Mouse (Mus musculus): ENCODE measurements around the gene Nip7. TPM values are rescaled to one million over a fixed set of nuclear protein-coding genes. Genes with fewer than 3 reads are reported as not detected.
A peak's percentile ranks its signal among the peaks of the same experiment; 100 is the strongest.
"Not testable (repeated sequence)": the region's sequence is repeated elsewhere in the genome, so short reads cannot be mapped to it uniquely, and the experiment has no call there.

Gene Nip7
- 77.8 and 100 TPM in 2 replicates for polyA plus RNA-seq (2016; fragmentation: Nextera tagmentation; extraction: Ambion mirVana)

DNA sequence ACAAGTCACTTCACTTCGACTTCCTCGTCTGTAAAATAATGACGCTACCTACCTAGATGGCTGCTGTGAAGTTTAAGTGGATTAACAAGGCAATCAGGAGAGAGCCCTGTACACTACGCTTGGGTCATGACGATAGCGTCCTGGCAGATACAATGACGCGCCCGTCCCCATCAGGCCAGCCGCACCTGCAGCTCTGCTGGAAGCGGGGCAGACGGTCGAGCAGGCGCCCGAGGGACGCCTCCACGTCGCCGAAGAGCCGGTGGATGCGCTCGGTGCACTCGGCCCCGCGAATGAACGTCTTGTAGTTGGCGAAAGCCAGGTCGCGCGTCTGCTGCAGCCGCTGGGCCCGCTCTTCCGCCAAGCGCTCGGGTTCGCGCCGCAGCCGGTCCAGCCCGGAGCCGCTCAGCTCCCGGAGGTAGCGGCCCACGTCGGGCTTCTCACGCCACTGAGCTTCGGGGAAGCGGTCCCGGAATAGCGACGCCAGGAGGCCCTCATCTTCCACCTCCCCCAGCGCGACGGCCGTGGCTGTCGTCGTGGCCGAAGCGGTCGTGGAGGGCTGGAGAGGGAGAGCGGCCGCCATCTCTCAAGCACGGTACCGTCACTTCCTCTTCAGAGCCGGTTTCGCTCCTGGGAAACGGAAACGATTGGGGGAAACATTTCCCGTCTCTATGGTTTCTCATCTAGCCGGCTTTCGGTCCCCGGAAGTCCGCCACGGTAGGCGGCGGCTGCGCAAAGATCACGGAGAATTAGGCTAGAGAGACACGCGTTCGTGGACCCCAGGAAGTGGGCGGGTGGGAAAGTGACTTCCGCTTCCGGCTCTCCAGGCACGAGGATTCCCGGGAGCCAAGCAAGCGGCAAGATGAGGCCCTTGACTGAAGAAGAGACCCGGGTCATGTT, at the start of gene Nip7, which contains the start of gene Cog8:
Gene Nip7, plus strand, starts transcription at position 802 of the 897 bp plus-strand sequence.
Gene Cog8, minus strand, starts transcription at position 614 of the 897 bp plus-strand sequence.
- peaks cover 59% of the 10 kb centered on the region for H3K36me3 ChIP-seq
- under 1% methylated on average over 88 of the region's 88 CpGs for WGBS
- H3K4me1 ChIP-seq, result peaks cover 18% of the 10 kb centered on the region
- H3K4me3 ChIP-seq, result peak within 1 kb of the TSS; percentile 90
- no peaks in the 10 kb centered on the region for H3K27me3 ChIP-seq (ENCODE audit: insufficient read depth, poor library complexity, severe bottlenecking)
- H3K9me3 ChIP-seq, result no peaks in the 10 kb centered on the region
- peak; percentile 98 for DNase-seq (ENCODE audit: low spot score)
- H3K27ac ChIP-seq, result peak within 1 kb of the TSS; percentile 93

DNA sequence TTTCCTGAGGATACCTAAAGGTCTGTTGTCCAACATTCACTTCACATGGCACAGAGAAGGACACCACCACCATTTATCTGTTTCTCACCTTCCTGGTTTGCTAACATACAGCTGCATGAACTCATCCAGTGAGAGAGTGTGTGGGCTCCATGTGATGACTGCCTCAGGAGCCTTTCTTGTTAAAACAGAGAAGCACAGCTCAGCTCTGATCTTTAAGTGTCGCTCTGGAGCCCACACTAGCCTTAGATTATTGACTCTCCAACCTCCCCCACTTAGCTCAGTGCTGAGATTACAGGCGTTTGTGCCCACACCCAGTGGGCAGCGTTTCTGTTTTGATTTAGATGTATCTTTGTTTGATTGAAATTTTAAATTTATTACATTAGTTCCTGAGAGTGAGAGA, 48.9 kb upstream of the Nip7 start:
- H3K27me3 ChIP-seq (ENCODE audit: insufficient read depth, poor library complexity, severe bottlenecking), result no peaks in the 10 kb centered on the region
- 0 out of 2 replicates have a peak, but pooled peaks cover 4% of the 10 kb centered on the region for H3K4me1 ChIP-seq
- H3K36me3 ChIP-seq, result peaks cover 47% of the 10 kb centered on the region
- H3K4me3 ChIP-seq, result no peak overlapping the region
- H3K9me3 ChIP-seq, result no peaks in the 10 kb centered on the region
- H3K27ac ChIP-seq, result no peak overlapping the region
- DNase-seq (ENCODE audit: low spot score), result no peak
- 84% methylated on average over 3 of the region's 3 CpGs for WGBS

DNA sequence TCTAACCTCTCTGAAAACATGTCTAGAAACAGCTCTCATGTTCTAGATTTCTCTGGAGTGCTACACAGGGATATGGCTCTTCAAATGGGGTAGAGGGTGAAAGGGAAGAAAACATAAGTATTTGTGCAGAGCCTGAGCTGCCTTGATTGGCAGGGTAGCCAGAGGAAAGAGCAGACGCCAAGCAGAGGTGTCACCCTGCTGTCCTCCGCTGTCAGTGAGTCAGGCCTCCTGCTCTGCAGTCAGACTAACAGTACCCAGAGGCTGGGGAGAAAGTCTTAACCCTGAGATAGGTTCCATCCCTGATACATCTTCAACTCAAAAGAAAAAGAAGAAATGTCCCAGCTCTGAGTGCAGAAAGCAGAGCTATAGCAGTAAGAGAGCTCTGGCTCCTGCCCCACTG, 44.0 kb upstream of the Nip7 start:
- H3K4me3 ChIP-seq, result no peak overlapping the region
- no peak for DNase-seq (ENCODE audit: low spot score)
- WGBS, result 69% methylated on average over 2 of the region's 2 CpGs
- peaks cover 33% of the 10 kb centered on the region for H3K36me3 ChIP-seq
- no peaks in the 10 kb centered on the region for H3K4me1 ChIP-seq
- no peaks in the 10 kb centered on the region for H3K9me3 ChIP-seq
- H3K27me3 ChIP-seq (ENCODE audit: insufficient read depth, poor library complexity, severe bottlenecking), result no peaks in the 10 kb centered on the region
- H3K27ac ChIP-seq, result no peak overlapping the region

DNA sequence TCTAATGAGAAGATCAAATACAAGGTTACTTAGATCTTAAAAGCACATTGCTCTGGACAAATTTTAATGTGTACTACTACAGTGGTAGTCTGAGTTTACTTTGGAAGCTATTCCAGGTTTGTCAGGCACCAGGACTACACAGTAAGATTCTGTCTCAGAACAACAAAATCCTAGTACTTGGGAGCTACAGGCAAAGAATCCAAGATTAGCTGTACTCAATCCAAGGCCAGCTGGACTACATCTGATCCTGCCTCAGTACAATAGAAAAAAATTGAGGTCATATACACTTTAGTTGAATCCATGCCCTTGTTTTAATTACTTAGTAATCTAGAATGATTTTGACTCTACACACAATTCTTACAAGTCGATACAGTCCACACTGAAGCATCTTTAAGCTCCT, 41.8 kb upstream of the Nip7 start:
- Histone ChIP-seq H3K27ac (no peak overlapping the region), H3K4me3 (no peak overlapping the region), H3K4me1 (no peaks in the 10 kb centered on the region), H3K9me3 (no peaks in the 10 kb centered on the region), H3K27me3 (ENCODE audit: insufficient read depth, poor library complexity, severe bottlenecking) (no peaks in the 10 kb centered on the region), H3K36me3 (peaks cover 28% of the 10 kb centered on the region)
- 86% methylated on average over 1 of the region's 1 CpGs for WGBS
- no peak for DNase-seq (ENCODE audit: low spot score)

DNA sequence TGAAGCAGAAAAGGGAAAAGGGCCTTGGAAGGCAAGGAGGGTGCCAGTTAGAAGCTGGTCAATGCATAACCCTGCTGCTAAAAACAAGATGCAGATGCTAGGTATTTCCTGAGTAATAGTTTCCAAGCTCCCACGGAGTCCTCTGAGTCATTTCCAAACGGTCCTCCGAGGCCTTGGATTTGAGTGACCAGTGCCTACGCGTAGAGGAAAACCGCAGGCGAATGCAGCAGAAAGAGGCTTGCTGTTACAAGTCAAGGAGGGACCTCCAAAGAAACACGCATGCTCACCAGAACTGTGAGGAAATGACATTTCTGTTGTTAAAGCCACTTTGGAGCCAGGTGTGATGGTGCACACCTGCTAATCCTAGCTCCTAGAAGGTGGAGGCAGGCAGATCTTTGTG, 33.2 kb upstream of the Nip7 start:
- H3K4me1 ChIP-seq, result no peaks in the 10 kb centered on the region
- H3K4me3 ChIP-seq, result no peak overlapping the region
- no peak for DNase-seq (ENCODE audit: low spot score)
- no peaks in the 10 kb centered on the region for H3K27me3 ChIP-seq (ENCODE audit: insufficient read depth, poor library complexity, severe bottlenecking)
- H3K9me3 ChIP-seq, result no peaks in the 10 kb centered on the region
- WGBS, result 93% methylated on average over 8 of the region's 8 CpGs
- no peaks in the 10 kb centered on the region for H3K36me3 ChIP-seq
- H3K27ac ChIP-seq, result no peak overlapping the region

DNA sequence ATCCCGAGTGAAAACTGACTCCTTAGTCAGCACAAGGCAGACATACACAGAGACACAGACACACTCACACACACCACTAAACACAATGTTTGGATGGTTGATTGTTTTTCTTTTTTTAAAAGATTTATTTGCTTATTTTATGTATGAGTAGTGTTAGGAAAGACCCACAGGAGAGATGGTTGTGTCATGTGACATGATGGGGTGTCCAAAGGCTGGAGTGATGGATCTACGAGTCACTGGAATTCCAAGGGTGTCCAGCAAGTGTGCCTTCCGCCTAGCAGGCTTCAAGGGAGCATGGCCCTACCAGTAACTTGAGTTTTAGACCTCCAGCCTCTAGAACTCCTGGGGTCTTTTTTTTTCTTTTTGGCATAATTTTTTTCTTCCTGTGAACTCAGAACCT, 27.4 kb upstream of the Nip7 start:
- H3K27me3 ChIP-seq (ENCODE audit: insufficient read depth, poor library complexity, severe bottlenecking), result no peaks in the 10 kb centered on the region
- H3K4me1 ChIP-seq, result peaks cover 18% of the 10 kb centered on the region
- 72% methylated on average over 3 of the region's 3 CpGs for WGBS
- no peak overlapping the region for H3K4me3 ChIP-seq
- no peaks in the 10 kb centered on the region for H3K9me3 ChIP-seq
- no peaks in the 10 kb centered on the region; the same call in 1 of the 2 replicates for H3K36me3 ChIP-seq
- no peak overlapping the region for H3K27ac ChIP-seq
- DNase-seq (ENCODE audit: low spot score), result no peak

DNA sequence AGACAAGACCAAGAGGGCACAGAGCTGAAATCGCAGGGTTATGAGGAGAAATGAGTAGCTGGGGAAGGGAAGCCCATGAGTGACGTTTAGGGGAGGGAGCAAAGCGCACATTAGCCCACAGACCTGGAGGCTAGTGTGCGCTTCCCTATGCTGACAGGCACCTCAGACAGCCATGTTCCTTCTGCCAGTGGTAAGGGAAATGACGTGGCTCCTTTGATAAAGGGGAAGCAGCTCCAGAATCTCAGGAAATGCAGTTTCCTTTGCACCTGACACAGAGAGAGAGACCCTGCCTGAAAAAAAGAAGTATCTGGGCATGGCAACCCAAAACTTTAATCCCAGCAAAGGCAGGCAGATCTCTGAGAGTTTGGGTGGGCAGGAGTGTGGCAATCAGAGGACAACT, 26.6 kb upstream of the Nip7 start:
- H3K9me3 ChIP-seq, result no peaks in the 10 kb centered on the region
- H3K27ac ChIP-seq, result no peak overlapping the region
- no peaks in the 10 kb centered on the region; the same call in 1 of the 2 replicates for H3K36me3 ChIP-seq
- DNase-seq (ENCODE audit: low spot score), result no peak
- WGBS, result 70% methylated on average over 5 of the region's 5 CpGs
- peaks cover 18% of the 10 kb centered on the region for H3K4me1 ChIP-seq
- no peaks in the 10 kb centered on the region for H3K27me3 ChIP-seq (ENCODE audit: insufficient read depth, poor library complexity, severe bottlenecking)
- no peak overlapping the region for H3K4me3 ChIP-seq

DNA sequence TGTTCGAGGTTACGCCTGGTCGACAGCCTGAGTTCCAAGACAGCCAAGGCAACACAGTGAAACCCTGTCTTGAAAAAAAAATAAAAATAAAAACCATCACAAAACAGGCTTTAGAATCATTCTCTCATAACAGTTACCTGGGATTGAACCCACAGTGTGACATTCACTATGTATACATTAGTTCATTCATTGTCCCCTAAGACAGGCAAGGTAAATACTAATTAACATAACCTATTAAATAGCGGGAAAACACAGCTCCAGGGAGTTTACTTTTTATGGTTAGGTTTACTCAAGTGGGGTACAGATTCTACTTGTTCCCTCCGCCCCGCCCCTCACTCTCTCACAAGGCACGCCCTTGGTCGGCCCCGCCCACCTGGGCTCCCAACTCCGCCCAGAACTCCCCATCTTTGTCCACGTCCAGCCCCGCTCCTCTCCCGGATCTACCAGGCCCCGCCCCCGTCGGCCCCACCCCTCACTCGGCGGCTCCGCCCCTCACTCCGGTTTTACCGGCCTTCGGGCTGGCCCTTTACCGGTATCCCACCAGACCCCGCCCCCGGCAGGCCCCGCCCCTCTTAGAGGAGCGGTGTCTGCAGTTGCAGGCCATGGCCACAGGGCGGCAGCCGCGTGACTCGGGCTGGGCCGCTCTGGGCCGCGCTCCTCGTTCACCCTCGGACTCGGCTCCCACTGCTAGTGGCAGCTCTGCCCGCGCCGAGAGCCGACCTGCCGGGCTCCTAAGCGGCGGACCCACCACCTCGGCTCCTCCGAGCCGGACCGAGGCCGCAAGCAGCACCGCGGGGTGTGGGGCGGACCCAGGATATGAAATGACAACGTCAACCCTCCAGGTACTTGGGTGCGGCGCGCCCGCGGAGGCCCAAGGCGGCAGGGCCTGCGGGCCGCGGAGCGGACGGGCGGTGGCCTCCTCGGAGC, 25.8 kb upstream of the Nip7 start, which contains the start of gene Vps4a:
Gene Vps4a, plus strand, starts transcription at position 573 of the 927 bp plus-strand sequence.
- peak; percentile 98 for DNase-seq (ENCODE audit: low spot score)
- H3K4me1 ChIP-seq, result peaks cover 18% of the 10 kb centered on the region
- 4% methylated on average over 66 of the region's 66 CpGs for WGBS

DNA sequence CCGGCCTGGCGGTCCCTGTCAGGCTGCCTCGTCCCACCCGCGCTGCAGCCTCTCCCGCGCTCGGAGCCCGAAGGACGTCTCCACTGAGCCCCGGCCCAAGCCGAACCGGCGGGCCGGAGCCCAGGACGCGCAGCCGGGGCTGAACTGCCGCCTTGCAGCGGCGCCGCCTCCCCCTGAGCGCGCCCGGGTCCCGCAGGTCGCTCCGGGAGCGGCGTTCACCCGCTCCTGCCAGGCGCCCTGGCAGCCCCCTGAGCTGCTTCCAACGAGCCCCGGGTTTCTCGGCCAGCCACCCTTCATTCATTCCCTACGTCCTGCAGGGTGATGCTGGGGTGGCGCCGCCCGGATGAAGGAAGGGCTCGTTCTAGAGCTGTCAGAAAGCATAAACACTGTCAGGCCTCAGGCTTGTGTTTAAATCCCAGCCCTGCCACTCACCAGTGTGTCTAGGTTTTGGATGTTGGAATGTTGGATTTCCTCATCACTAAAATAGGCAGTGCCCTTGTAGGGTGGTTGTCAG, 25.0 kb upstream of the Nip7 start:
- Histone ChIP-seq H3K36me3 (peaks cover 11% of the 10 kb centered on the region), H3K4me1 (peaks cover 18% of the 10 kb centered on the region), H3K27me3 (ENCODE audit: insufficient read depth, poor library complexity, severe bottlenecking) (no peaks in the 10 kb centered on the region), H3K27ac (peak overlapping the region; percentile 91), H3K9me3 (no peaks in the 10 kb centered on the region), H3K4me3 (peak overlapping the region; percentile 95)
- WGBS, result under 1% methylated on average over 40 of the region's 40 CpGs
- DNase-seq (ENCODE audit: low spot score), result no peak

More for the DNA sequence above, 25.8 kb upstream of the Nip7 start, which contains the start of gene Vps4a:
- Histone ChIP-seq H3K9me3 (no peaks in the 10 kb centered on the region), H3K27ac (peak within 1 kb of the TSS; percentile 91), H3K36me3 (peaks cover 7% of the 10 kb centered on the region), H3K4me3 (peak within 1 kb of the TSS; percentile 95), H3K27me3 (ENCODE audit: insufficient read depth, poor library complexity, severe bottlenecking) (no peaks in the 10 kb centered on the region)

DNA sequence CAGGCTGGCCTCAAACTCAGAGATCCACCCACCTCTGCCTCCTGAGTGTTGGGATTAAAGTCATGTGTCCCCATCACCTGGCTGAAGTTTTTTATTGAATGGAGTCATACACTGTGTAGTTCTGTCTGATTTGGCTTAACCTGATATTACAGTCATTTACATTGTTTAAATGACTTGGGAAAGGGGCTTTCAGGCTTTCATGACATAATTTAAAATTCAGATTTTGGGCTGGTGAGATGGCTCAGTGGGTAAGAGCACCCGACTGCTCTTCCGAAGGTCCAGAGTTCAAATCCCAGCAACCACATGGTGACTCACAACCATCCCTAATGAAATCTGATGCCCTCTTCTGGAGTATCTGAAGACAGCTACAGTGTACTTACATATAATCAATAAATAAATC, 23.1 kb upstream of the Nip7 start:
- H3K27me3 ChIP-seq (ENCODE audit: insufficient read depth, poor library complexity, severe bottlenecking); H3K27ac ChIP-seq; DNase-seq (ENCODE audit: low spot score); H3K9me3 ChIP-seq; H3K4me3 ChIP-seq: not testable (repeated sequence)
- H3K36me3 ChIP-seq, result peaks cover 19% of the 10 kb centered on the region
- 90% methylated on average over 2 of the region's 2 CpGs for whole genome bisulfite sequencing
- H3K4me1 ChIP-seq, result peaks cover 18% of the 10 kb centered on the region

DNA sequence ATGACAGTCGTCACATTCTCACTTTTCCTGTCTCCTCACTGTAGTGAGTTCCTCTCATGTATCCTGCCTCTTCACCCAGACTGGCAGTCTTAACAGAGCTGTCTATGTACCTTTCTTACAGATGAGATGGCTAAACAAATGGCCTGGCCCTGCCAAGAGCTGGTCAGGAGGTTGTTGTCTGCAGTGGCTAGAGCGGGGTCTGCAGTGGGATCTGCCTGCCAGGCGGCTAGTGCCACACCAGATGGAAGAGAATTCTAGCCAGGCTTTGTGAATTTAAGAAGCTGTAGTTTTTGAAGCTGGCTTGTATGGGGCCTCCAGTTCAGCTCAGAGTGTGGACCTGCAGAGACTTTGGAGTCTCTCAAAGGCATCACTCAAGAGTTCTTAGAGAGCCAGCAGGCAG, 21.0 kb upstream of the Nip7 start:
- H3K4me3 ChIP-seq, result no peak overlapping the region
- no peak overlapping the region for H3K27ac ChIP-seq
- peaks cover 37% of the 10 kb centered on the region for H3K36me3 ChIP-seq
- H3K4me1 ChIP-seq, result peaks cover 18% of the 10 kb centered on the region
- no peaks in the 10 kb centered on the region for H3K27me3 ChIP-seq (ENCODE audit: insufficient read depth, poor library complexity, severe bottlenecking)
- DNase-seq (ENCODE audit: low spot score), result no peak
- 80% methylated on average over 3 of the region's 3 CpGs for WGBS
- H3K9me3 ChIP-seq, result no peaks in the 10 kb centered on the region

DNA sequence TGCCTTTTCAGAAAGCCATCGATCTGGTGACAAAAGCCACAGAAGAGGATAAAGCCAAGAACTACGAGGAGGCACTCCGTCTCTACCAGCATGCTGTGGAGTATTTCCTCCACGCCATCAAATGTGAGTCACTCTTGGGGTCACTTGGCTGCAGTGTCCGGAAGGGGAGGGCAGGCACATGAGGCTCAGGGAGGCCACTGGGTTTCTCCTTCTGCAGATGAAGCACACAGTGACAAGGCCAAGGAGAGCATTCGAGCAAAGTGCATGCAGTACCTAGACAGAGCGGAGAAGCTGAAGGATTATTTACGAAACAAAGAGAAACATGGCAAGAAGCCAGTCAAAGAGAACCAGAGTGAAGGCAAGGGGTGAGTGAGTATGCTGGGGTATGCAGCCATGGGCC, 20.1 kb upstream of the Nip7 start:
- Histone ChIP-seq H3K27ac (no peak overlapping the region), H3K4me3 (no peak overlapping the region), H3K4me1 (peaks cover 17% of the 10 kb centered on the region), H3K27me3 (ENCODE audit: insufficient read depth, poor library complexity, severe bottlenecking) (no peaks in the 10 kb centered on the region), H3K9me3 (no peaks in the 10 kb centered on the region), H3K36me3 (peaks cover 47% of the 10 kb centered on the region)
- DNase-seq (ENCODE audit: low spot score), result no peak
- WGBS, result 89% methylated on average over 8 of the region's 8 CpGs
